Mouse (Mus musculus) limb, embryonic 14.5 days (tissue): ENCODE results near the gene Atp8b4. TPM values are rescaled to one million over a fixed set of nuclear protein-coding genes. Genes with fewer than 3 reads are reported as not detected.

Source experiments
- ATAC-seq: fragments of 200-750 bp; cut with Nextera tagmentation; 2 replicates; pipeline ENCODE4 v1.8.0; 2017; ENCODE audit warnings: low read depth, moderate number of reproducible peaks, moderate TSS enrichment; ENCODE audit not compliant: low FRiP score
- DNase-seq: peaks from one replicate; pipeline ENCODE4 v3.0.0-alpha.2; 2015; ENCODE audit warnings: low spot score
- H3K27ac ChIP-seq: fragments of 300-500 bp; sonication (generic); replicated peaks from 2 replicates; pipeline ENCODE4 v1.5.1; 2014; ENCODE audit warnings: low read depth, mild to moderate bottlenecking, low read length, moderate library complexity, mixed read lengths
- H3K27me3 ChIP-seq: fragments of 300-500 bp; sonication (generic); 2 replicates; pipeline ENCODE4 v1.6.1; 2014; ENCODE audit warnings: low read length, mixed read lengths; ENCODE audit not compliant: control insufficient read depth, insufficient read depth
- H3K36me3 ChIP-seq: fragments of 300-500 bp; sonication (generic); 2 replicates; pipeline ENCODE4 v1.6.1; 2014; ENCODE audit warnings: mild to moderate bottlenecking, low read length, moderate library complexity, mixed read lengths; ENCODE audit not compliant: control insufficient read depth, insufficient read depth
- H3K4me1 ChIP-seq: fragments of 300-500 bp; sonication (generic); 2 replicates; pipeline ENCODE4 v1.6.1; 2014; ENCODE audit warnings: antibody characterized with exemption, low read length, mixed read lengths; ENCODE audit not compliant: control insufficient read depth, insufficient read depth
- H3K4me2 ChIP-seq: fragments of 300-500 bp; sonication (generic); replicated peaks from 2 replicates; pipeline ENCODE4 v1.6.1; 2014; ENCODE audit warnings: low read depth, mild to moderate bottlenecking, low read length, moderate library complexity; ENCODE audit not compliant: severe bottlenecking
- H3K4me3 ChIP-seq: fragments of 300-500 bp; sonication (generic); replicated peaks from 2 replicates; pipeline ENCODE4 v1.5.1; 2014; ENCODE audit warnings: low read length
- H3K9ac ChIP-seq: fragments of 300-500 bp; sonication (generic); 2 replicates; pipeline ENCODE4 v1.6.1; 2014; ENCODE audit warnings: mild to moderate bottlenecking, low read depth, low read length, moderate library complexity; ENCODE audit not compliant: severe bottlenecking
- H3K9me3 ChIP-seq: fragments of 300-500 bp; sonication (generic); 2 replicates; pipeline ENCODE4 v1.6.1; 2016; ENCODE audit warnings: low read length; ENCODE audit not compliant: control insufficient read depth
- POLR2A ChIP-seq: fragments of 200-500 bp; IDR thresholded peaks from 2 replicates; pipeline ENCODE4 v1.8.0; 2012; ENCODE audit warnings: inconsistent platforms, mild to moderate bottlenecking, moderate library complexity, borderline replicate concordance; ENCODE audit not compliant: insufficient read depth, insufficient read length; ENCODE audit errors: extremely low read depth
- WGBS: fragments of 180-500 bp; shearing (Covaris S2); extraction: QIAGEN DNeasy Blood & Tissue Kit; methylation state at CpG from one replicate; pipeline ENCODE4 v1.1.7; 2014; 5-methylcytosine and 5-hydroxymethylcytosine counted together
- polyA plus RNA-seq, 2 experiments: library from polyadenylated mRNA; depleted of rRNA in 1 of 2; stranded (reverse) in 1 of 2; unstranded in 1 of 2; fragments of >200 nt; fragmentation: Nextera tagmentation in 1 of 2; extraction: Ambion mirVana in 1 of 2; gene quantifications; 2 replicates each; pipeline versions ENCODE4 v1.2.1 to v1.2.3; 2012 to 2014

Gene Atp8b4
- polyA plus RNA-seq, 2 experiments: 0.36 to 0.40 TPM

- no peak overlapping the region for H3K9ac ChIP-seq
- no peaks in the 10 kb centered on the region for H3K27me3 ChIP-seq
- no peaks in the 10 kb centered on the region for H3K4me1 ChIP-seq
- H3K4me2 ChIP-seq: no peak overlapping the region
- H3K27ac ChIP-seq: no peak overlapping the region
- WGBS: 88% methylated on average over 3 of the region's 3 CpGs
- no peak for TF ChIP-seq POLR2A
- no peaks in the 10 kb centered on the region for H3K9me3 ChIP-seq
- DNase-seq (no peak), ATAC-seq (no peak)
- no peaks in the 10 kb centered on the region for H3K36me3 ChIP-seq
- H3K4me3 ChIP-seq: no peak overlapping the region
These were observed 183.5 kb downstream of the Atp8b4 start for GRCm38 (mm10) chr2:126316942-126317341.

- H3K4me3 ChIP-seq: no peak overlapping the region
- H3K27me3 ChIP-seq: no peaks in the 10 kb centered on the region
- no peaks in the 10 kb centered on the region for H3K4me1 ChIP-seq
- no peak for TF ChIP-seq POLR2A
- WGBS: 94% methylated on average over 2 of the region's 2 CpGs
- H3K9ac ChIP-seq: no peak overlapping the region
- H3K27ac ChIP-seq: no peak overlapping the region
- DNase-seq: no peak
- no peak for ATAC-seq
- H3K36me3 ChIP-seq: no peaks in the 10 kb centered on the region
- no peak overlapping the region for H3K4me2 ChIP-seq
- H3K9me3 ChIP-seq: no peaks in the 10 kb centered on the region
These were observed 184.1 kb downstream of the Atp8b4 start for GRCm38 (mm10) chr2:126316346-126316745.

GRCm38 (mm10) chr2:126311056-126311455 lies 189.4 kb downstream of the Atp8b4 start:
- no peak for ATAC-seq
- no peaks in the 10 kb centered on the region for H3K27me3 ChIP-seq
- no peak overlapping the region for H3K9ac ChIP-seq
- no peak overlapping the region for H3K4me2 ChIP-seq
- H3K36me3 ChIP-seq: no peaks in the 10 kb centered on the region
- no peaks in the 10 kb centered on the region for H3K9me3 ChIP-seq
- no peaks in the 10 kb centered on the region for H3K4me1 ChIP-seq
- 58% methylated on average over 1 of the region's 1 CpGs for WGBS
- no peak overlapping the region for H3K4me3 ChIP-seq
- no peak overlapping the region for H3K27ac ChIP-seq
- no peak for TF ChIP-seq POLR2A
- no peak for DNase-seq

- 63% methylated on average over 4 of the region's 4 CpGs for whole genome bisulfite sequencing
- TF ChIP-seq POLR2A: no peak
- Histone ChIP-seq H3K9me3 (no peaks in the 10 kb centered on the region), H3K27ac (no peak overlapping the region), H3K4me3 (no peak overlapping the region), H3K4me1 (no peaks in the 10 kb centered on the region), H3K4me2 (no peak overlapping the region), H3K36me3 (no peaks in the 10 kb centered on the region), H3K9ac (no peak overlapping the region), H3K27me3 (no peaks in the 10 kb centered on the region)
- ATAC-seq: no peak
- DNase-seq: no peak
These were observed 190.5 kb downstream of the Atp8b4 start for GRCm38 (mm10) chr2:126309994-126310393.

GRCm38 (mm10) chr2:126304621-126305020 lies 195.9 kb downstream of the Atp8b4 start:
- no peak overlapping the region for H3K27ac ChIP-seq
- H3K4me2 ChIP-seq: no peak overlapping the region
- H3K36me3 ChIP-seq: no peaks in the 10 kb centered on the region
- no peaks in the 10 kb centered on the region for H3K27me3 ChIP-seq
- no peak for DNase-seq
- H3K9ac ChIP-seq: no peak overlapping the region
- H3K4me3 ChIP-seq: no peak overlapping the region
- H3K4me1 ChIP-seq: no peaks in the 10 kb centered on the region
- no peaks in the 10 kb centered on the region for H3K9me3 ChIP-seq
- TF ChIP-seq POLR2A: no peak
- ATAC-seq: no peak
- WGBS: 33% methylated on average over 5 of the region's 5 CpGs

- 38% methylated on average over 3 of the region's 3 CpGs for WGBS
- H3K36me3 ChIP-seq: no peaks in the 10 kb centered on the region
- ATAC-seq (no peak), DNase-seq (no peak)
- no peak overlapping the region for H3K4me3 ChIP-seq
- H3K4me1 ChIP-seq: no peaks in the 10 kb centered on the region
- no peaks in the 10 kb centered on the region for H3K9me3 ChIP-seq
- no peak overlapping the region for H3K9ac ChIP-seq
- TF ChIP-seq POLR2A: no peak
- H3K27me3 ChIP-seq: no peaks in the 10 kb centered on the region
- H3K4me2 ChIP-seq: no peak overlapping the region
- H3K27ac ChIP-seq: no peak overlapping the region
These were observed 197.2 kb downstream of the Atp8b4 start for GRCm38 (mm10) chr2:126303226-126303625.
